Mouse (Mus musculus) bone marrow macrophage, adult 2 months (primary cell): ENCODE data around the gene Paqr7.

Experiments used
- CTCF ChIP-seq: IDR thresholded peaks from 2 replicates; pipeline ENCODE4 v1.5.1; 2012; ENCODE audit warnings: low read depth, mild to moderate bottlenecking, low read length, moderate library complexity
- POLR2A ChIP-seq: IDR thresholded peaks from 2 replicates; pipeline ENCODE4 v1.6.1; 2012; ENCODE audit warnings: mild to moderate bottlenecking, low read depth, low read length, borderline replicate concordance

- no peak for TF ChIP-seq CTCF
- TF ChIP-seq POLR2A, result no peak
Measured at GRCm38 (mm10) chr4:134476899-134477298, 19.6 kb upstream of the Paqr7 start.
